Mouse (Mus musculus): ENCODE measurements around the gene Ttc28.

GRCm38 (mm10) chr5:110960067-110960466, 80.5 kb downstream of the Ttc28 start:
- TF ChIP-seq ZNF384 (IDR thresholded peaks at IDR 0.05; ENCODE audit: low read depth, low read length) (no peak), CHD2 (IDR thresholded peaks at IDR 0.05; ENCODE audit: low read depth, low read length) (no peak)
